Mouse (Mus musculus): Measurements from ENCODE around the gene Nmral1. TPM values are rescaled to one million over a fixed set of nuclear protein-coding genes. Genes with fewer than 3 reads are reported as not detected.

The Nmral1 gene
- total RNA-seq, 4 experiments from 2014 or later, result 2.3 to 9.0 (median 4.8) TPM

Other genes starting within 250 kb of the Nmral1 start
- 10 to 100 TPM in 1 of 4 experiments, 1 to 10 TPM in 3; 5.5 to 10.2 (median 5.9) TPM for gene Srl, start 177.5 kb downstream of the Nmral1 start, total RNA-seq (2022)
- gene Tfap4, start 159.5 kb downstream of the Nmral1 start, total RNA-seq (2022), result 10 to 100 TPM in 1 of 4 experiments, 1 to 10 TPM in 3; 6.1 to 10.8 (median 7.6) TPM
- gene Glis2, start 124.6 kb downstream of the Nmral1 start, total RNA-seq (2022), result 10 to 100 TPM; 14.6 to 28.9 (median 23.8) TPM
- 100 to 1,000 TPM in 2 of 4 experiments, 10 to 100 TPM in 2; 81.7 to 124 (median 102) TPM for gene Pam16, start 94.4 kb downstream of the Nmral1 start, total RNA-seq (2022)
- gene Vasn, start 79.4 kb downstream of the Nmral1 start, total RNA-seq (2022), result 10 to 100 TPM; 10.1 to 16.9 (median 11.1) TPM
- gene Dnaja3, start 79.4 kb downstream of the Nmral1 start, total RNA-seq (2022), result 100 to 1,000 TPM; 107 to 132 (median 117) TPM
- gene Coro7, start 39.6 kb downstream of the Nmral1 start, total RNA-seq (2022), result 10 to 100 TPM; 23.1 to 41.9 (median 36.7) TPM
- 100 to 1,000 TPM in 1 of 4 experiments, 10 to 100 TPM in 3; 89.6 to 120 (median 94.1) TPM for gene Hmox2, start 7.0 kb upstream of the Nmral1 start, total RNA-seq (2022)
- gene Cdip1, start 70.9 kb upstream of the Nmral1 start, total RNA-seq (2022), result 100 to 1,000 TPM; 120 to 148 (median 143) TPM
- under 1 TPM in 1 of 4 experiments, not detected in 3; 0.14 TPM for gene 4930562C15Rik, start 116.1 kb upstream of the Nmral1 start, total RNA-seq (2022)
- gene Ubald1, start 161.0 kb upstream of the Nmral1 start, total RNA-seq (2022), result 10 to 100 TPM; 33.0 to 42.5 (median 38.2) TPM
- gene Mgrn1, start 166.9 kb upstream of the Nmral1 start, total RNA-seq (2022), result 100 to 1,000 TPM in 2 of 4 experiments, 10 to 100 TPM in 2; 88.5 to 120 (median 98.0) TPM
- 10 to 100 TPM; 75.9 to 85.5 (median 78.3) TPM for gene Nudt16l1, start 219.4 kb upstream of the Nmral1 start, total RNA-seq (2022)
- 10 to 100 TPM; 48.5 to 79.6 (median 58.6) TPM for gene Anks3, start 244.8 kb upstream of the Nmral1 start, total RNA-seq (2022)

All from adrenal gland, adult 8-10 months (tissue).